Mouse (Mus musculus): ENCODE results near the gene Txndc2. TPM values are rescaled to one million over a fixed set of nuclear protein-coding genes. Genes with fewer than 3 reads are reported as not detected.
"Not testable (repeated sequence)": the region's sequence is repeated elsewhere in the genome, so short reads cannot be mapped to it uniquely, and the experiment has no call there.

Txndc2 gene
- polyA plus RNA-seq, 1 experiment from 2014 or later: 0.16 TPM

- Histone ChIP-seq H3K9me3 (ENCODE audit: low read depth, low read length) (no peaks in the 10 kb centered on the region), H3K9ac (no peak overlapping the region), H3K27me3 (ENCODE audit: insufficient read depth, low read length) (no peaks in the 10 kb centered on the region), H3K36me3 (ENCODE audit: insufficient read depth) (no peaks in the 10 kb centered on the region), H3K4me3 (ENCODE audit: low read depth, low read length) (no peak overlapping the region), H3K4me1 (ENCODE audit: insufficient read depth) (no peaks in the 10 kb centered on the region), H3K27ac (ENCODE audit: low read depth) (peak overlapping the region; percentile 78), H3K4me2 (0 out of 2 replicates have a peak overlapping the region, but pooled peaks have one; percentile 4)
- ATAC-seq (ENCODE audit: insufficient read depth) (no peak), DNase-seq (no peak)
- TF ChIP-seq CTCF (IDR thresholded peaks at IDR 0.05; ENCODE audit: low read depth): no peak
- WGBS: 70% methylated on average over 5 of the region's 5 CpGs
These were observed 1.6 kb upstream of the Txndc2 start for GRCm38 (mm10) chr17:65643579-65643978.

- 43% methylated on average over 10 of the region's 10 CpGs for WGBS
- H3K27ac ChIP-seq (ENCODE audit: low read depth): peak overlapping the region; percentile 78
- 0 out of 2 replicates have a peak overlapping the region, but pooled peaks have one; percentile 4 for H3K4me2 ChIP-seq
- H3K4me1 ChIP-seq (ENCODE audit: insufficient read depth): no peaks in the 10 kb centered on the region
- no peak for TF ChIP-seq CTCF (IDR thresholded peaks at IDR 0.05; ENCODE audit: low read depth)
- no peak overlapping the region for H3K4me3 ChIP-seq (ENCODE audit: low read depth, low read length)
- DNase-seq (peak; percentile 47), ATAC-seq (ENCODE audit: insufficient read depth) (peak; percentile 74)
- no peaks in the 10 kb centered on the region for H3K9me3 ChIP-seq (ENCODE audit: low read depth, low read length)
- no peak overlapping the region for H3K9ac ChIP-seq
- H3K36me3 ChIP-seq (ENCODE audit: insufficient read depth): no peaks in the 10 kb centered on the region
- no peaks in the 10 kb centered on the region for H3K27me3 ChIP-seq (ENCODE audit: insufficient read depth, low read length)
These were observed 1.1 kb upstream of the Txndc2 start for GRCm38 (mm10) chr17:65643051-65643521.

GRCm38 (mm10) chr17:65642578-65642991 is 617 bp upstream of the Txndc2 start:
- no peaks in the 10 kb centered on the region for H3K4me1 ChIP-seq (ENCODE audit: insufficient read depth)
- TF ChIP-seq CTCF (IDR thresholded peaks at IDR 0.05; ENCODE audit: low read depth): no peak
- H3K27me3 ChIP-seq (ENCODE audit: insufficient read depth, low read length): no peaks in the 10 kb centered on the region
- ATAC-seq (ENCODE audit: insufficient read depth) (no peak), DNase-seq (no peak)
- H3K9ac ChIP-seq: no peak overlapping the region
- no peak overlapping the region for H3K4me3 ChIP-seq (ENCODE audit: low read depth, low read length)
- no peak overlapping the region for H3K4me2 ChIP-seq
- no peaks in the 10 kb centered on the region for H3K9me3 ChIP-seq (ENCODE audit: low read depth, low read length)
- H3K27ac ChIP-seq (ENCODE audit: low read depth): peak overlapping the region; percentile 78; the same call in 1 of the 2 replicates
- WGBS: 61% methylated on average over 5 of the region's 5 CpGs
- no peaks in the 10 kb centered on the region for H3K36me3 ChIP-seq (ENCODE audit: insufficient read depth)

GRCm38 (mm10) chr17:65639144-65639543 is 2.8 kb downstream of the Txndc2 start:
- H3K36me3 ChIP-seq (ENCODE audit: insufficient read depth): no peaks in the 10 kb centered on the region
- ATAC-seq (ENCODE audit: insufficient read depth): no peak

GRCm38 (mm10) chr17:65635715-65636360 is 6.1 kb downstream of the Txndc2 start:
- ATAC-seq (ENCODE audit: insufficient read depth) (no peak), DNase-seq (no peak)
- H3K9ac ChIP-seq: no peak overlapping the region
- TF ChIP-seq CTCF (IDR thresholded peaks at IDR 0.05; ENCODE audit: low read depth): no peak
- H3K4me2 ChIP-seq: no peak overlapping the region
- H3K4me1 ChIP-seq (ENCODE audit: insufficient read depth): no peaks in the 10 kb centered on the region
- WGBS: 54% methylated on average over 14 of the region's 14 CpGs
- no peak overlapping the region for H3K27ac ChIP-seq (ENCODE audit: low read depth)
- H3K4me3 ChIP-seq (ENCODE audit: low read depth, low read length): no peak overlapping the region
- H3K9me3 ChIP-seq (ENCODE audit: low read depth, low read length): no peaks in the 10 kb centered on the region
- H3K36me3 ChIP-seq (ENCODE audit: insufficient read depth): no peaks in the 10 kb centered on the region
- no peaks in the 10 kb centered on the region for H3K27me3 ChIP-seq (ENCODE audit: insufficient read depth, low read length)

More at GRCm38 (mm10) chr17:65639144-65639543, 2.8 kb downstream of the Txndc2 start:
- no peak for TF ChIP-seq CTCF (IDR thresholded peaks at IDR 0.05; ENCODE audit: low read depth)
- no peak for DNase-seq
- H3K4me3 ChIP-seq (ENCODE audit: low read depth, low read length): no peak overlapping the region
- no peaks in the 10 kb centered on the region for H3K4me1 ChIP-seq (ENCODE audit: insufficient read depth)
- H3K27ac ChIP-seq (ENCODE audit: low read depth): no peak overlapping the region
- H3K9me3 ChIP-seq (ENCODE audit: low read depth, low read length): no peaks in the 10 kb centered on the region
- no peak overlapping the region for H3K9ac ChIP-seq
- H3K4me2 ChIP-seq: no peak overlapping the region
- WGBS: 82% methylated on average over 1 of the region's 1 CpGs
- H3K27me3 ChIP-seq (ENCODE audit: insufficient read depth, low read length): no peaks in the 10 kb centered on the region

- WGBS: 68% methylated on average over 6 of the region's 6 CpGs
These were observed 12.0 kb downstream of the Txndc2 start for GRCm38 (mm10) chr17:65629943-65630342.

GRCm38 (mm10) chr17:65628823-65629532 is 13.0 kb downstream of the Txndc2 start:
- not testable (repeated sequence) for DNase-seq; ATAC-seq (ENCODE audit: insufficient read depth)
- 63% methylated on average over 13 of the region's 13 CpGs for WGBS

More at GRCm38 (mm10) chr17:65629943-65630342, 12.0 kb downstream of the Txndc2 start:
- Histone ChIP-seq H3K36me3 (ENCODE audit: insufficient read depth) (no peaks in the 10 kb centered on the region), H3K9me3 (ENCODE audit: low read depth, low read length) (no peaks in the 10 kb centered on the region), H3K4me3 (ENCODE audit: low read depth, low read length) (no peak overlapping the region), H3K4me2 (no peak overlapping the region), H3K4me1 (ENCODE audit: insufficient read depth) (no peaks in the 10 kb centered on the region), H3K9ac (no peak overlapping the region), H3K27ac (ENCODE audit: low read depth) (no peak overlapping the region), H3K27me3 (ENCODE audit: insufficient read depth, low read length) (no peaks in the 10 kb centered on the region)
- ATAC-seq (ENCODE audit: insufficient read depth) (no peak), DNase-seq (no peak)
- TF ChIP-seq CTCF (IDR thresholded peaks at IDR 0.05; ENCODE audit: low read depth): no peak

More at GRCm38 (mm10) chr17:65628823-65629532, 13.0 kb downstream of the Txndc2 start:
- H3K36me3 ChIP-seq (ENCODE audit: insufficient read depth); H3K27me3 ChIP-seq (ENCODE audit: insufficient read depth, low read length); H3K4me1 ChIP-seq (ENCODE audit: insufficient read depth); H3K4me3 ChIP-seq (ENCODE audit: low read depth, low read length); H3K27ac ChIP-seq (ENCODE audit: low read depth); H3K9ac ChIP-seq; H3K4me2 ChIP-seq; H3K9me3 ChIP-seq (ENCODE audit: low read depth, low read length): not testable (repeated sequence)

Data from lung, embryonic 14.5 days (tissue).